Mouse (Mus musculus) lung, adult 2 months (tissue): ENCODE results near the gene Fam13c.

Experiments used
- CTCF ChIP-seq: fragments of 200-500 bp; IDR thresholded peaks from 2 replicates; pipeline ENCODE4 v1.5.1; 2011; ENCODE audit warnings: mild to moderate bottlenecking, low read length, control low read depth; ENCODE audit not compliant: insufficient read depth
- POLR2A ChIP-seq: fragments of 200-500 bp; IDR thresholded peaks from 2 replicates; pipeline ENCODE4 v1.6.1; 2011; ENCODE audit warnings: low read depth, mild to moderate bottlenecking, control low read depth, low read length, borderline replicate concordance; ENCODE audit errors: extremely low read depth

DNA sequence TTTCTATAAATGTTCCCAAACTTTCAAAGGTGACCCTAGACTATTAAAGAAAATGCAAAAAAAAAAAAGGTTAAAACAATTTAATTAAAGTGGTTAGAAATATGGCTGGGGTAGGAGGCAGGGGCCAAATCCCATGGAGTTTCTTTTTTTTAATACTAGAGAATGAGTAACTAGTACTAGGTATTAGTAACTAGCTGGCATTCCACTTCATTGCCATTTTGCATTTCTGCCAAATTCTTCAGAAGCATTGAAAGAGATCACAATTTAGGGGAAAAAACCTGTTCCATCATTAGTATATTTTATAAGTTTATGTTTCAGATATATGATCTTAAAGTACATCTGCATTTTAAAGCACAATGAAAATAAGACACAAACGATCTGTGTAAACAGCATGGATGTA, 143.9 kb downstream of the Fam13c start:
- TF ChIP-seq CTCF = no peak
- TF ChIP-seq POLR2A = no peak
